Comparison of ENCODE assay signal across 23 mouse cellular contexts in genomic region chr4:102414610-102415009, GRCm38 (mm10).
DNase-seq lines count a peak whose midpoint lies in the region; ATAC-seq and TF ChIP-seq lines count a peak whose summit lies in the region.
"Had no signal": no experiment of that assay in that cellular context is flagged by ENCODE, and none has a peak within 500 bp of the region (broad histone marks: within the 10 kb centered on the region; RNA-seq: fewer than 3 reads in every experiment).

No protein-coding gene starts in this region.

- no peak overlapping the region for H3K9ac ChIP-seq in hindbrain, postnatal 0 days (replicated peaks; ENCODE audit: low read length)
- no peak overlapping the region for H3K9ac ChIP-seq in hindbrain, embryonic 14.5 days
- H3K9ac ChIP-seq: embryonic facial prominence, embryonic 12.5 days; forebrain, embryonic 13.5 days; forebrain, embryonic 15.5 days; forebrain, postnatal 0 days had no signal

- DNase-seq in hindbrain, postnatal 0 days (ENCODE audit: low spot score), result no peak
- no peak for DNase-seq in hindbrain, embryonic 14.5 days (ENCODE audit: low spot score)
- DNase-seq in left cerebral cortex, adult 2 months (ENCODE audit: extremely low spot score in 1 of 2, low spot score in 2 of 2), result no peak
- DNase-seq in left cerebral cortex, postnatal 14 days (ENCODE audit: low spot score in 2 of 2), result no peak
- DNase-seq in brain, embryonic 14.5 days (ENCODE audit: low read depth), result peak; percentile 14
- DNase-seq in cerebellum, postnatal 4 days (ENCODE audit: low spot score in 2 of 2), result no peak
- no peak for DNase-seq in cerebellum, adult 18-20 months
- DNase-seq: adrenal gland, adult 8-10 months; adrenal gland, postnatal 14 days; adrenal gland, postnatal 36 days; B cell, adult 2 months; cerebellum, adult 11 months; cerebellum, adult 2 months; cerebellum, postnatal 10 days; cerebellum, postnatal 25 days; forebrain, postnatal 0 days had no signal

- H3K4me1 ChIP-seq in hindbrain, postnatal 0 days (ENCODE audit: insufficient read depth, low read length), result 0 out of 2 replicates have a peak, but pooled peaks cover 4% of the 10 kb centered on the region
- no peaks in the 10 kb centered on the region for H3K4me1 ChIP-seq in hindbrain, embryonic 14.5 days (replicated peaks; ENCODE audit: control insufficient read depth, insufficient read depth, low read length)
- H3K4me1 ChIP-seq: embryonic facial prominence, embryonic 10.5 days; embryonic facial prominence, embryonic 12.5 days had no signal

- ATAC-seq in hindbrain, postnatal 0 days, result peak; percentile 35; the same call in 1 of the 2 replicates
- ATAC-seq in hindbrain, embryonic 14.5 days (ENCODE audit: low FRiP score), result no peak
- ATAC-seq: activated CD4-positive, CD25-positive, alpha-beta regulatory T cell, adult 4 months; Patski had no signal

- no peak for TF ChIP-seq CTCF in hindbrain, postnatal 0 days (IDR thresholded peaks at IDR 0.05; ENCODE audit: low read depth)
- no peak for TF ChIP-seq CTCF in left cerebral cortex, adult 2 months (IDR thresholded peaks at IDR 0.05)
- no peak for TF ChIP-seq CTCF in brain, embryonic 14.5 days (IDR thresholded peaks at IDR 0.05; ENCODE audit: borderline replicate concordance, extremely low read depth, insufficient read depth, insufficient read length)

- H3K4me2 ChIP-seq in hindbrain, postnatal 0 days (ENCODE audit: low read depth, low read length), result no peak overlapping the region
- no peak overlapping the region for H3K4me2 ChIP-seq in hindbrain, embryonic 14.5 days (replicated peaks)
- H3K4me2 ChIP-seq: embryonic facial prominence, embryonic 12.5 days; forebrain, embryonic 13.5 days; forebrain, embryonic 15.5 days had no signal

- TF ChIP-seq POLR2A in brain, embryonic 14.5 days (IDR thresholded peaks at IDR 0.05; ENCODE audit: borderline replicate concordance, extremely low read depth, insufficient read depth, insufficient read length, poor library complexity, severe bottlenecking), result no peak

- 65% methylated on average over 4 of the region's 4 CpGs for WGBS in hindbrain, postnatal 0 days
- WGBS in hindbrain, embryonic 14.5 days, result 77% methylated on average over 4 of the region's 4 CpGs

- intact Hi-C loops in left cerebral cortex, adult 2 months (cut with DNase I), result no loop called here
- intact Hi-C loops in left cerebral cortex, postnatal 14 days (cut with DNase I), result no loop called here

- H3K9me3 ChIP-seq in hindbrain, postnatal 0 days (ENCODE audit: low read length), result no peaks in the 10 kb centered on the region
- H3K9me3 ChIP-seq in hindbrain, embryonic 14.5 days (ENCODE audit: control insufficient read depth, low read length), result no peaks in the 10 kb centered on the region
- H3K9me3 ChIP-seq: embryonic facial prominence, embryonic 10.5 days; embryonic facial prominence, embryonic 12.5 days; forebrain, embryonic 13.5 days; forebrain, embryonic 15.5 days had no signal

- no peak overlapping the region for H3K27ac ChIP-seq in hindbrain, postnatal 0 days
- H3K27ac ChIP-seq in hindbrain, embryonic 14.5 days, result no peak overlapping the region
- peak overlapping the region; percentile 19; the same call in 1 of the 2 replicates for H3K27ac ChIP-seq in left cerebral cortex, adult 2 months
- H3K27ac ChIP-seq: embryonic facial prominence, embryonic 10.5 days; embryonic facial prominence, embryonic 12.5 days; forebrain, embryonic 13.5 days had no signal

- no peaks in the 10 kb centered on the region for H3K36me3 ChIP-seq in hindbrain, postnatal 0 days (ENCODE audit: insufficient read depth, low read length)
- H3K36me3 ChIP-seq in hindbrain, embryonic 14.5 days (replicated peaks; ENCODE audit: control insufficient read depth, insufficient read depth), result no peaks in the 10 kb centered on the region
- H3K36me3 ChIP-seq: embryonic facial prominence, embryonic 10.5 days; embryonic facial prominence, embryonic 12.5 days; forebrain, embryonic 15.5 days; G1E had no signal

- no peak overlapping the region for H3K4me3 ChIP-seq in hindbrain, postnatal 0 days (ENCODE audit: low read length)
- H3K4me3 ChIP-seq in hindbrain, embryonic 14.5 days (replicated peaks; ENCODE audit: low read length), result no peak overlapping the region
- no peak overlapping the region for H3K4me3 ChIP-seq in left cerebral cortex, adult 2 months
- H3K4me3 ChIP-seq: embryonic facial prominence, embryonic 10.5 days; embryonic facial prominence, embryonic 12.5 days; forebrain, embryonic 13.5 days; forebrain, embryonic 15.5 days had no signal

- no peaks in the 10 kb centered on the region for H3K27me3 ChIP-seq in hindbrain, postnatal 0 days (ENCODE audit: insufficient read depth, low read length)
- no peaks in the 10 kb centered on the region for H3K27me3 ChIP-seq in hindbrain, embryonic 14.5 days (ENCODE audit: control insufficient read depth, insufficient read depth, low read length)
- H3K27me3 ChIP-seq: embryonic facial prominence, embryonic 12.5 days; Patski had no signal
